Mouse (Mus musculus) heart, embryonic 14.5 days (tissue): ENCODE measurements around the gene Perm1. TPM values are rescaled to one million over a fixed set of nuclear protein-coding genes. Genes with fewer than 3 reads are reported as not detected.
A peak's percentile ranks its signal among the peaks of the same experiment; 100 is the strongest.

Source experiments
- ATAC-seq: fragments of 200-750 bp; cut with Nextera tagmentation; 2 replicates; pipeline ENCODE4 v1.8.0; 2017; ENCODE audit warnings: low read depth, moderate TSS enrichment; ENCODE audit not compliant: insufficient number of reproducible peaks, insufficient read depth, low FRiP score
- H3K27ac ChIP-seq, 2 experiments: fragments of 200-500 bp in 1 of 2; fragments of 300-500 bp in 1 of 2; sonication (generic) in 1 of 2; replicated peaks in 1 of 2; 2 replicates each; pipeline ENCODE4 v1.5.1; 2012 to 2014; ENCODE audit warnings: low read depth in 2 of 2, low read length in 2 of 2, control low read depth in 1 of 2, mild to moderate bottlenecking in 1 of 2, mixed read lengths in 1 of 2; ENCODE audit not compliant: control insufficient read depth in 1 of 2, insufficient read depth in 1 of 2
- H3K27me3 ChIP-seq: fragments of 300-500 bp; sonication (generic); 2 replicates; pipeline ENCODE4 v1.6.1; 2014; ENCODE audit warnings: mild to moderate bottlenecking, low read length, control low read depth; ENCODE audit not compliant: control insufficient read depth, insufficient read depth
- H3K36me3 ChIP-seq: fragments of 300-500 bp; sonication (generic); 2 replicates; pipeline ENCODE4 v1.6.1; 2014; ENCODE audit warnings: mild to moderate bottlenecking, control low read depth, low read length, mixed read lengths; ENCODE audit not compliant: control insufficient read depth, insufficient read depth
- H3K4me1 ChIP-seq, 2 experiments: fragments of 200-500 bp in 1 of 2; fragments of 300-500 bp in 1 of 2; sonication (generic) in 1 of 2; 2 replicates each; pipeline ENCODE4 v1.6.1; 2012 to 2014; ENCODE audit warnings: low read length in 2 of 2, control low read depth in 1 of 2, mixed read lengths in 1 of 2; ENCODE audit not compliant: control insufficient read depth in 2 of 2, insufficient read depth in 2 of 2
- H3K4me2 ChIP-seq: fragments of 300-500 bp; sonication (generic); 2 replicates; pipeline ENCODE4 v1.6.1; 2014; ENCODE audit warnings: mild to moderate bottlenecking, low read length
- H3K4me3 ChIP-seq, 2 experiments: fragments of 200-500 bp in 1 of 2; fragments of 300-500 bp in 1 of 2; sonication (generic) in 1 of 2; 2 replicates each; pipeline ENCODE4 v1.5.1; 2012 to 2014; ENCODE audit warnings: low read length in 2 of 2, mild to moderate bottlenecking in 2 of 2, control low read depth in 1 of 2, low read depth in 1 of 2, moderate library complexity in 1 of 2; ENCODE audit not compliant: control insufficient read depth in 1 of 2, insufficient read depth in 1 of 2
- H3K9ac ChIP-seq: fragments of 300-500 bp; sonication (generic); 2 replicates; pipeline ENCODE4 v1.6.1; 2014; ENCODE audit warnings: mild to moderate bottlenecking, low read length
- H3K9me3 ChIP-seq: fragments of 300-500 bp; sonication (generic); 2 replicates; pipeline ENCODE4 v1.6.1; 2016; ENCODE audit warnings: low read length, control low read depth; ENCODE audit not compliant: control insufficient read depth
- WGBS: fragments of 180-500 bp; shearing (Covaris S2); extraction: QIAGEN DNeasy Blood & Tissue Kit; methylation state at CpG from one replicate; pipeline ENCODE4 v1.1.7; 2014; 5-methylcytosine and 5-hydroxymethylcytosine counted together
- polyA plus RNA-seq: library from polyadenylated mRNA; unstranded; fragments of >200 nt; fragmentation: Nextera tagmentation; extraction: Ambion mirVana; gene quantifications from 2 replicates; pipeline ENCODE4 v1.2.1, GENCODE M21; 2014

The Perm1 gene
- polyA plus RNA-seq, 1 experiment from 2014 or later: 6.1 TPM

GRCm38 (mm10) chr4:156185456-156185949 lies 30.2 kb upstream of the Perm1 start:
- 73% methylated on average over 13 of the region's 13 CpGs for WGBS
- ATAC-seq: no peak
- Histone ChIP-seq H3K27me3 (no peaks in the 10 kb centered on the region), H3K9ac (peak overlapping the region; percentile 63), H3K36me3 (peaks cover 52% of the 10 kb centered on the region), H3K27ac (peak overlapping the region in 1 of 2 experiments; percentile 51; a peak in 1 of 4 replicates), H3K4me3 (peak overlapping the region; percentile 18 to 31), H3K4me1 (peaks cover 35 to 60% of the 10 kb centered on the region in 2 experiments), H3K4me2 (peak overlapping the region; percentile 67), H3K9me3 (no peaks in the 10 kb centered on the region)

- Histone ChIP-seq H3K4me1 (peaks cover 35 to 60% of the 10 kb centered on the region in 2 experiments), H3K27ac (peak overlapping the region in 1 of 2 experiments; percentile 51; a peak in 2 of 4 replicates), H3K4me3 (peak overlapping the region; percentile 18 to 31), H3K4me2 (peak overlapping the region; percentile 67), H3K36me3 (peaks cover 54% of the 10 kb centered on the region), H3K27me3 (no peaks in the 10 kb centered on the region), H3K9me3 (no peaks in the 10 kb centered on the region), H3K9ac (peak overlapping the region; percentile 63)
- 13% methylated on average over 31 of the region's 31 CpGs for WGBS
- ATAC-seq: no peak
These were observed 29.5 kb upstream of the Perm1 start for GRCm38 (mm10) chr4:156185950-156186850.

- Histone ChIP-seq H3K9me3 (no peaks in the 10 kb centered on the region), H3K27ac (peak overlapping the region; percentile 34 to 72; a peak in 3 of 4 replicates), H3K4me2 (peak overlapping the region; percentile 34), H3K27me3 (no peaks in the 10 kb centered on the region), H3K4me1 (peaks cover 45 to 74% of the 10 kb centered on the region in 2 experiments), H3K4me3 (no peak overlapping the region), H3K9ac (0 out of 2 replicates have a peak overlapping the region, but pooled peaks have one; percentile 46), H3K36me3 (peaks cover 52% of the 10 kb centered on the region)
- 67% methylated on average over 5 of the region's 5 CpGs for WGBS
- ATAC-seq: no peak
These were observed 27.4 kb upstream of the Perm1 start for GRCm38 (mm10) chr4:156188162-156188810.

- Histone ChIP-seq H3K9me3 (no peaks in the 10 kb centered on the region), H3K27me3 (no peaks in the 10 kb centered on the region), H3K9ac (peak overlapping the region; percentile 46; the same call in 1 of the 2 replicates), H3K4me2 (peak overlapping the region; percentile 34), H3K27ac (peak overlapping the region; percentile 37 to 72), H3K36me3 (peaks cover 52% of the 10 kb centered on the region), H3K4me1 (peaks cover 51 to 79% of the 10 kb centered on the region in 2 experiments), H3K4me3 (no peak overlapping the region)
- no peak for ATAC-seq
- 20% methylated on average over 6 of the region's 6 CpGs for WGBS
These were observed 26.8 kb upstream of the Perm1 start for GRCm38 (mm10) chr4:156188811-156189323.

- no peaks in the 10 kb centered on the region for H3K27me3 ChIP-seq
- no peak for ATAC-seq
- peak overlapping the region; percentile 19; the same call in 1 of the 2 replicates for H3K9ac ChIP-seq
- H3K9me3 ChIP-seq: no peaks in the 10 kb centered on the region
- WGBS: 52% methylated on average over 8 of the region's 8 CpGs
- peak overlapping the region in 1 of 2 experiments; percentile 17; a peak in 1 of 4 replicates for H3K27ac ChIP-seq
- H3K4me2 ChIP-seq: no peak overlapping the region
- peaks cover 45% of the 10 kb centered on the region for H3K36me3 ChIP-seq
- no peak overlapping the region for H3K4me3 ChIP-seq
- H3K4me1 ChIP-seq: peaks cover 48 to 73% of the 10 kb centered on the region in 2 experiments
These were observed 23.1 kb upstream of the Perm1 start for GRCm38 (mm10) chr4:156192421-156193199.

GRCm38 (mm10) chr4:156193200-156193590 lies 22.5 kb upstream of the Perm1 start:
- no peak for ATAC-seq
- Histone ChIP-seq H3K9me3 (no peaks in the 10 kb centered on the region), H3K36me3 (peaks cover 42% of the 10 kb centered on the region), H3K4me2 (no peak overlapping the region), H3K27me3 (no peaks in the 10 kb centered on the region), H3K4me1 (peaks cover 50 to 68% of the 10 kb centered on the region in 2 experiments), H3K4me3 (no peak overlapping the region), H3K27ac (peak overlapping the region in 1 of 2 experiments; percentile 17; a peak in 1 of 4 replicates), H3K9ac (peak overlapping the region; percentile 19; the same call in 1 of the 2 replicates)
- WGBS: 28% methylated on average over 2 of the region's 2 CpGs
